Mouse (Mus musculus) embryonic fibroblast, embryonic 13.5 days (primary cell): ENCODE measurements around the gene Akip1. TPM values are rescaled to one million over a fixed set of nuclear protein-coding genes. Genes with fewer than 3 reads are reported as not detected.
A peak's percentile ranks its signal among the peaks of the same experiment; 100 is the strongest.

ENCODE experiments used
- H3K27ac ChIP-seq: 2 replicates; pipeline ENCODE4 v1.5.1; 2012; ENCODE audit warnings: low read length, control low read depth, inconsistent platforms; ENCODE audit not compliant: insufficient read depth
- H3K4me1 ChIP-seq: 2 replicates; pipeline ENCODE4 v1.6.1; 2011; ENCODE audit warnings: low read length; ENCODE audit not compliant: control insufficient read depth, insufficient read depth
- H3K4me3 ChIP-seq: 2 replicates; pipeline ENCODE4 v1.5.1; 2011; ENCODE audit warnings: mild to moderate bottlenecking, control low read depth, low read length; ENCODE audit not compliant: insufficient read depth
- CTCF ChIP-seq: IDR thresholded peaks from 2 replicates; pipeline ENCODE4 v1.5.1; 2011; ENCODE audit warnings: mild to moderate bottlenecking, control low read depth, low read length, moderate library complexity, borderline replicate concordance; ENCODE audit not compliant: insufficient read depth
- POLR2A ChIP-seq: IDR thresholded peaks from 2 replicates; pipeline ENCODE4 v1.6.1; 2011; ENCODE audit warnings: low read depth, mild to moderate bottlenecking, control low read depth, low read length, moderate library complexity
- polyA plus RNA-seq: library from polyadenylated mRNA; stranded (reverse); fragments of >200 nt; gene quantifications from 2 replicates; pipeline ENCODE4 v1.2.4, GENCODE M21; 2011; ENCODE audit warnings: low read depth; ENCODE audit not compliant: missing spikeins, insufficient read length

Gene Akip1
- polyA plus RNA-seq: 16.5 and 20.4 TPM in 2 replicates

GRCm38 (mm10) chr7:109703190-109704015 is at the start of gene Akip1, which contains the start of gene St5:
Gene Akip1 (plus strand): TSS chr7:109703690.
Gene St5 (minus strand): TSS chr7:109703605.
- peaks cover 9% of the 10 kb centered on the region for H3K4me1 ChIP-seq
- H3K4me3 ChIP-seq: peak within 1 kb of the TSS; percentile 54
- TF ChIP-seq POLR2A (peak; percentile 83), CTCF (no peak)
- H3K27ac ChIP-seq: no peak within 1 kb of the TSS

GRCm38 (mm10) chr7:109654871-109655270 is 48.6 kb upstream of the Akip1 start:
- no peak overlapping the region for H3K27ac ChIP-seq
- no peak overlapping the region for H3K4me3 ChIP-seq
- no peaks in the 10 kb centered on the region; the same call in 1 of the 2 replicates for H3K4me1 ChIP-seq
- TF ChIP-seq POLR2A: no peak
- TF ChIP-seq CTCF: no peak

- Histone ChIP-seq H3K4me3 (no peak overlapping the region), H3K27ac (no peak overlapping the region), H3K4me1 (no peaks in the 10 kb centered on the region)
- TF ChIP-seq POLR2A (no peak), CTCF (no peak)
Observed at GRCm38 (mm10) chr7:109657884-109658283, 45.6 kb upstream of the Akip1 start.

GRCm38 (mm10) chr7:109659278-109659677 is 44.2 kb upstream of the Akip1 start:
- no peaks in the 10 kb centered on the region; the same call in 1 of the 2 replicates for H3K4me1 ChIP-seq
- no peak overlapping the region for H3K27ac ChIP-seq
- TF ChIP-seq POLR2A (no peak), CTCF (no peak)
- H3K4me3 ChIP-seq: no peak overlapping the region

GRCm38 (mm10) chr7:109662626-109663025 is 40.9 kb upstream of the Akip1 start:
- TF ChIP-seq CTCF: no peak
- no peak for TF ChIP-seq POLR2A
- Histone ChIP-seq H3K27ac (no peak overlapping the region), H3K4me1 (peaks cover 2% of the 10 kb centered on the region; the same call in 1 of the 2 replicates), H3K4me3 (no peak overlapping the region)

GRCm38 (mm10) chr7:109666664-109667063 is 36.8 kb upstream of the Akip1 start:
- Histone ChIP-seq H3K27ac (peak overlapping the region; percentile 22; the same call in 1 of the 2 replicates), H3K4me3 (no peak overlapping the region), H3K4me1 (peaks cover 8% of the 10 kb centered on the region)
- TF ChIP-seq POLR2A (no peak), CTCF (no peak)

- TF ChIP-seq CTCF (no peak), POLR2A (no peak; the same call in 1 of the 2 replicates)
- Histone ChIP-seq H3K4me1 (peaks cover 13% of the 10 kb centered on the region), H3K4me3 (peak overlapping the region; percentile 50), H3K27ac (peak overlapping the region; percentile 28; the same call in 1 of the 2 replicates)
Observed at GRCm38 (mm10) chr7:109669426-109670170, 33.9 kb upstream of the Akip1 start.

GRCm38 (mm10) chr7:109671581-109672471 is 31.7 kb upstream of the Akip1 start:
- Histone ChIP-seq H3K4me1 (peaks cover 13% of the 10 kb centered on the region), H3K4me3 (peak overlapping the region; percentile 74)

More at GRCm38 (mm10) chr7:109671581-109672471, 31.7 kb upstream of the Akip1 start:
- peak overlapping the region; percentile 94 for H3K27ac ChIP-seq
- TF ChIP-seq CTCF: no peak
- TF ChIP-seq POLR2A: peak; percentile 76
